Mouse (Mus musculus) forelimb bud, embryonic 11.5 days (tissue): ENCODE measurements at regions not wholly inside any gene's neighbourhood (a gene's known extent, or its start where the extent isn't known, plus 50 kb on each side); places are given as distances from the start of the nearest gene placed in this dataset.

Source experiments
- DNase-seq: peaks from one replicate; pipeline ENCODE4 v3.0.0-alpha.2; 2012; ENCODE audit warnings: low read depth, low spot score

DNA sequence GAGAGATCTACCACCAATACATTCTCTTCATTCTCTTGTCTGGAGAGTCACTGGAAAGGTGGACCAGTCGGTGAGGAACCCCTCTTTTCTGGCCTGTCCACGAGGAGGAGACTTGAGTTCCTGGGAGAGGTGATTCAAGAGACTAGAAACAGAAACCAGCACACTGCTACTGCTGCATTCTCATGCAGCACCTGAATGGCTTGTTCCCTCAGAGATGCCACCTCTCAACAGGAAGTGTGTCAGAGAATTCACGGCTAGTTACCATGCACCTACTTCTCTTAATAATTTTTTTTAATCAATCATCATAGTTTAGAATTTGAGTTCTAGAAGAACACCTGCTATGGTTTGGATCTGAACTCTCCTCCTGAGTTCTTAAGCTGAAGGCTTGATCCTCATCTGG lies 52.0 kb upstream of the Dynlrb2 start:
- no peak for DNase-seq

DNA sequence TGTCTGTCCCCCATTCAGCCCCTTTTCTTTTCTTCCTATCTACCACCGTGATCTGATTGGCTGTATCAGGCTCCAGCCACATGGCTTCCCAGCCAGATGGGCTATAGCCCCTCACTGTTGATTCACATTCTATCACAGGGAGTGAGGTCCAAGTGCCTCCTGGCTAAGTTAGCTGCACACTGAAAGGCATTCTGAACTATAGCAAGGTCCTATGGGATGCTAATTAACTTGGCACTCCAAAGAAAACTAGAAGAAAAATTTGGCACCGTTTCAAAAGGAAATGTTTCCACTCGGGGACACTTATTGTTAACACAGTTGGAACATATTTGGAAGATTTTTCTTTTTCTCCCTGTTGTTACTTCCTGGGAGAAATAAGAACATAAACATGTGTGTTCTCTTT lies 53.4 kb upstream of the Dynlrb2 start:
- DNase-seq: no peak

DNA sequence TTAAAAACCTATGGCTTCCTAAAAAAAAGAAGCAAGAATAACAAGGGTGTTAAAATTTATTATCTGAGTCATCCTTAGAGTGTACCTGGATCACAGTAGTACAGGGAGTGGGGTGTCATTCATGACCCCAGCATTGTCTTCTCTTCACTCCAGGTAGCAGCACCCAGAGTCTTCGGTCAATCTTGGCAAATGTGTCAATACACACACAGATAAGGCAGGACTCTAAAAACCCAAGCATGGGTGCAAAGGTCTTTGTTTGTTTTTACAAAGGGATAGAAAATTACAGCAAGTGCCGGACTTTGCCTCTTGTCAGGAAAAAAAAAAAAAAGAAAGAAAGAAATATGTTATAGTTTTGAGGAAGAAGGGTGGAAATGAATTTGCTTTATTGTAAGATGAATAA lies 57.3 kb upstream of the Dynlrb2 start:
- DNase-seq: no peak

DNA sequence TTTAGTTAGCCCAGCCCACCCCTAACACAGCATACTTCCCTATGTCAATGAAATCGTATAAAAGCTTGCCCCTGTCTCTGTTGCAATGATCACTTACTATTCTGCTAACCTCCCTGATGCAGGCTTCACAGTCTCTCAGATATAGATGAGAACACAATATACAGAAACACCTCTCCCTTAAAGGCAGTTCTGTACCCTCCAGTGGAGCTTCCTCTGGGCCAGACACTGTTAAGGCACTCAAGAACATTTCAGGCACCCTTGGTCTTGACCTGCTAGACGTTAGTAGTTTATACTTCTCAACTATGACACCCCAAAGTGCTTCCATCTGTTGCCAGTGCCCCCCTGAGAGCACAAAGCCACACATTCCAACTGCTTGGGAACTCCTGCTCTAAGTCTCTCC lies 61.9 kb upstream of the Dynlrb2 start:
- DNase-seq: no peak

DNA sequence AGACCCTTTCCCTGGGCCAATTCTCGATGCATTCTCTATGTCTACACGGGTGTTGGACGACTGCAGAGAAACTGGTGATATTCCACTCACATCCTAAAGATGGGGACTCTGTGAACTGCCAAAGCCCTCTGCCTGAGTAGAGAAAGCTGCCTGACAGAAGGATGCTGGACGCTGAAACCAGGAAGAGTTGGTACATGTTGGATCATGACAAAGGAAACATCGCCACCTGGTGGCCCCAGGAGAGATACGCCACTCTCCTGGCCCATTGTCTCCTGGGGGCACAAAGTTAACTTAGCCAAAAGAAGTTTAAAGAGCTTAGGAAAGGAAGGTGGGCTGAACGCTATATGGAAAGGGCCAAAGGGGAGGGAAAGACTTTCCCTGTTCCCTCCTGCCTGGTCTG lies 65.9 kb upstream of the Dynlrb2 start:
- DNase-seq: peak; percentile 77

DNA sequence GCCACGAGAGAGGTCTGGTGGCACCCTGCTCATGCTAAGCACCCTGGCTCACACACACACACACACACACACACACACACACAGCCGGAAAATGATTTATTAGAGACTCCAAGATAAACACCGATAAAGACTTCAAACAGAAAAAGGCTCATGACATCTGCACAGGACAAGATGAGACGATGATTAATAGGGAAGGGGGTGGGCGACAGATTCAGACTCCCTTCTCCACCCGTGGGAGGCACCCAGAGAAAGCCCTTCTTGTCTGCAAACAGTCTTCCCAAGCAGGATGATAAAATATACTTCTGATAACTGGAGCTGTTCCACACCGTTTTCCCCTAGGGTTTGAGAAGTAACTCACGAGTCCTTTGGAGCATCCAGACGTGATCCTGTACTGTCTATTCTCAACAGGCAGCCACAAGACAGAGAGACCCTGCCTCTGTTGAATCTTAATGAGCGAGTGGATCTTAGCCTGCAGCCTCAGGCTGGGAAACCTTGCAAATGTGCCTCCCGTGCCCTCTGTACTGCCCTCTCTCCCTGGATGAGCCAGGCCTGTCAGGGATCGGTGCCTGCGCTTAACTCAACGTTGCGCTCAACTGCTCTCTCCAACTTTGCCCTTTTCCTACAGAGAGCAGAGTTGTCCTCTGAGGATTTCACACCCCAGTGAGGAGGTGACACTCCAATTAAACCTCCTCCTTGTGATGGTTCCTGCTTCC lies 69.3 kb upstream of the Dynlrb2 start:
- DNase-seq: no peak

DNA sequence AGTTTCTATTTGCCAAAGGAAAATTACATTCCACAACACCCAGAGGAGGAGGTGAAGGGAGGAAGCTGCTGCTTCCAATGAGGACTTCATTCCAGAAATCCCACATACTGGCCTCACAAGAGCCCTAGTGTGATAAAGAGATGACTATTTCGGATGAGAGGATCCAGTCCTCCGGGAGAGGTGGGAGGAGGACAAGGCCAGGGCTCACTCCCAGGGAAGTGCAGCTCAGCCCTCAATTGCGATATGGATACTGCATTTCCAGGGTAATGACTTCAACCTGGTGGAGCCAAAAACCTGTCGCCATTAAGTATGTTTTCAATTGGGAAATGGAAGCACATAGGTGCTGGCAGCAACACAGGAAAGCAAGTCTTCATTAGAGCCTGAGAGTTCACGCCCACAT lies 74.7 kb upstream of the Dynlrb2 start:
- no peak for DNase-seq

DNA sequence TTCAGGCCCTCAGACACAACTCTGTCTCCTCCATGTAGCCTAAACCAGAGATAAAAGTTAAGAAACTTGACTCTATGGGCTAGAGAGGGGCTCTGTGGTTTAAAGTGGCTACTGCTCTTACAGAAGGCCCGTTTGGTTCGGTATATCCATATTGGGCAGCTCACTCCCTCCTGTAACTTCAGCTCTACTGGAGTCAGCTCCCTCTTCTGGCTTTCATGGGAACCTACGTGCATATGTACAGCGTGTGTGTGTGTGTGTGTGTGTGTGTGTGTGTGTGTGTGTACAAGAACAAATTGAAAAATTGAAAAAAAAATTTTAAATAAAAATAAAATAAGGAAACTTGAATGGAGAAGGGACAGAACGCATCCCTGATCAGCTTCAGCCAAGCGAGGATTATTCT lies 75.1 kb upstream of the Dynlrb2 start:
- DNase-seq: no peak

DNA sequence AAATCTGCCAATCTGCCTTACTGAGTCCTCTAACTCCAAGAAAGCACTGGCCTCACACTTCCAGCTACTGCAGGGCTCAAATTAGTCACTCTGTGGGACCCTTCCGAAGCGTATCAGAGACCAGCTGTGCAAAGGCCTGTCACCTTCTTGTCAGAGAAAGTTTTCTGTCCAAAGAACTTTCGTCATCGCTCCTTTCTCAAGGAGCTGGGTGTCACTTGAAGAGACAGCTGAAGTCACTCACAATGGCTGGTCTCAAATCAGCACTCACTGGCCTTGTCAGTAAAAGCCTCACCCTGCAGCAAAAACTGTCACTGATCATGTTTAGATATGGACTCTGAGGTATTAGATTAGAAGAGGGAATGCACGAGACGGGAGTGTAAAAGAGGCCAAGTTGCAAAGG lies 81.9 kb upstream of the Dynlrb2 start:
- no peak for DNase-seq

DNA sequence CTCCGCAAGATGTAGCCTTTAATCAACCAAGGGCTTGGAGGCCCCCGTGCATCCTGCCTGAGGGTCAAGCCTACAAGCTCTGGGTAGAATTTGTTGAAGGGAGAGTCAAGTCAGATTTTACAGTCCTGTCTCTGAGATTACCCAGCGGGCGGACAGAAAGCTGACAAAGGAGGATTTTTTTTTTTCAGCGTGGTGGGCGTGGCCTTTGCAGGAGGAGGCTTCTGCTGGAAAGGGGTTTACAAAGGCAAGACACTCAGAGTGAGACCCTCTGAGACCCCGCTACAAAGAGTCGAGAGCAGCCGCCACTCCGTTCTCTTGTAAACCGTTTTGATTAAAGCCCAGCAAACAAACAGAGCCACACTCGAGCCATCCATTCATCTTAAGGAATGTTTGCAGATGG lies 92.1 kb upstream of the Dynlrb2 start:
- no peak for DNase-seq

DNA sequence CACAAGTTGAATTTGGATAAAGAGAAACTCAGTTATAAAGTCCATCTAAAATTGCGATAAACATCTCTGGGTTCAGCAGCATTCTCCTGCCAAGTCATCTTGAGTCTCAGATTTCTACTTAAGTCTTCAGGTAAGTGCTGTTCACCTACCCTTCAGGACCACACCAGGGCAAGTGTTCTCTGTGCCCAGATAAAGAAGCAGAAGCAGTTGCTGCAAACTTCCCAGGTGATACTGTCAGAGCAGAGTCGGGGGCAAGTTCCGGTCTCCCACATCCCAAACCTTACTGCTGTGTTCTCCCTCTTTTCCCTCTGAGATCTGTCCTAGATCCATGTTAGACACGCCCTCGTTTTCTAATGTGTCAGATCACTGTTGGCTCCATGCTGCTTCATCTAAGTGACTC lies 94.7 kb upstream of the Dynlrb2 start:
- DNase-seq: no peak

DNA sequence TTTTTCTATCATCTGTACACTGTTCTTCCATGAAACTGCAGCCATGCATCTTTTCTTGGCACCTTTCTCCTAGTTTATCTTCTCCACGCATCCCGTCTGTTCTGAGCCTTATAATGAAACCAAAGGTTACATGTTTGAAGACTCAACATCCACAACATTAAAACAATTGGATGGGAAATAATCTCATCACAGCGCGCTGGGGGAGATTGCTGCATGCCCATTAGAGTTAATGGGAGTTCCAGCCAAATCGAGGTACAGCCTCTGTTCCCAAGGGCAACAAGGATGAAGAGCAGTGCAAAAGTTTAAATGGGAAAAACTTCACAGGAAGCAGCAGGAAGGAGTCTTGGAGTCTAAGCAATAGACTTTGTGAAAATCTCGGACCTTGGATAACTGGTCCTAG lies 95.8 kb upstream of the Dynlrb2 start:
- no peak for DNase-seq

DNA sequence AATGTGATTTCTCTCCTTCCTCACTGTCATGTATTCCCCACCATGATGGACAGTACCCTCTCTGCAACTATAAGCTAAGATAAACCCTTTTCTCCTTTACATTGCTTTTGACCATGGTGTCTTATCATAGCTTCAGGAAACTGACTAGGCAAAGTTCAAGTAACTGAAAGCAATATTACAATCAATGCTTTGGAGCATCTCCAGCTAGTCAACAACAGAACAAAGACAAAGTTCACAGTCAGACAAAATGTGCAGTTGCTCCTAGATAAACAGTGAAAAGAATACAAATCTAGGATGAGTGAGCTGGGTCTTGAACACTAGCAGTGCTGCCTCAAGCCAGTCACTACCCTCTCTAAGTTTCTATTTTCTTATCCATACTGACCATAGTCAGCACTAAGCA lies 100.2 kb upstream of the Dynlrb2 start:
- DNase-seq: no peak

DNA sequence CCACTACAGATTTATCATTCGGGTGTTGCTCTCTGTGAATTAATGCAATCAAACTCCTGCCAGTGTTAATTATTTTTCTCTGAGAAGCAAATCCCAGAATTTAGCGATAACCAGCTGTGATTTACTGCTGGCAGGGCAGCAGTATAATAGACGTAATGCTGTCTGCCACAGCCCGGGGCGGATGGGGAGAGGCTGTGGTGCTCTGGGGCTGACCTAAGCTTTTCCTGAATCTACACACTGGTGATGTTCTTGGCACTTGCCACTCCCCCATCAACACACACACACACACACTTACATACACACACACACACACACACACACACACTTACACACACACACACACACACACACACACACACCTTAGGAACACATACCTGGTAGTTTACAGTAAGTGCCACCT lies 101.4 kb upstream of the Dynlrb2 start:
- DNase-seq: no peak

DNA sequence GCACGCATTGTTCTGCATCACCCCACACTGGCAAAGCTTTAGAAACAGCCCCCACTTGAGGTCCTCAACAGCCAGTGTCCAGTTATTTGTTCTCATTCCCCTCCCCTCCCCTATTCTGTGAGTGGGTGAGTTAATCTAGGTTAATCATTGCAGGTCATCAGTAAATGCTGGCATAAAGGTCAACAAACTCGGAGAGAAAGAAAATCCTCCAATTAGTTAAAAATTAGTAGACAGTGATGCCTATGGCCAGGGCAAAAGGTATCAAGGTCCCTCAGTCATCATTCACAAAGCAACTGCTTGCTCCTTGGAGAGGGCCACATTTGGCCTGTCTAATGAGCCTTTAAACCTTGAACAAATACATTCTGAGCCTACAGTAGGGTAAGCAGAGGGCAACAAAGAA lies 105.3 kb upstream of the Dynlrb2 start:
- no peak for DNase-seq

DNA sequence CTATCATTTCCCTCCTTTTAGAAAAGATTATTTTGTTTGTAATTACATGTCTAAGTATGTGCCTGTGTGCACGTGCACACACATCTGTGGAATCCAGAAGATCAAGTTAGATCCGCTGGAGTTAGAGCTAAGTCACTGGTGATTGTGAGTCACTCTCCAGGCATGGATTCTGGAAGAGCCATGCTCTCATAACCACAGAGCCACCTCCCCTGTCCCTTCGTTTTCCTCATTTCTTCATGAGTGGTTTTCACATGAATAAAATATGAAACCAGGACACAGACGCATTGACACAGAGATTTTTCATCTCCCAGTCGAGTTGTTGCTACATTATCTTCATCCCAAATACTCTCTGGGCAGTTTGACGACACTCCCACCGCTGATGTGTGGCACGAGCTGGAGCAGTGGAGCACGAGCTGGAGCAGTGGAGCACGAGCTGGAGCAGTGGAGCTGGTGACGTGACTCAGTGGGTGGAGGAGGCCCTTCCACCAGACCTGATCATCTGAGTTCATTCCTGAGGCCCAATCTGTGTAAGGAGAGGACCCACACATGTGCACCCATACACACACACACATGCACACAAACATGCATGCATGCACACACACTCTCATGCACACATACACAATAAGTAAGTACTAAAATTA lies 106.1 kb upstream of the Dynlrb2 start:
- DNase-seq: no peak

DNA sequence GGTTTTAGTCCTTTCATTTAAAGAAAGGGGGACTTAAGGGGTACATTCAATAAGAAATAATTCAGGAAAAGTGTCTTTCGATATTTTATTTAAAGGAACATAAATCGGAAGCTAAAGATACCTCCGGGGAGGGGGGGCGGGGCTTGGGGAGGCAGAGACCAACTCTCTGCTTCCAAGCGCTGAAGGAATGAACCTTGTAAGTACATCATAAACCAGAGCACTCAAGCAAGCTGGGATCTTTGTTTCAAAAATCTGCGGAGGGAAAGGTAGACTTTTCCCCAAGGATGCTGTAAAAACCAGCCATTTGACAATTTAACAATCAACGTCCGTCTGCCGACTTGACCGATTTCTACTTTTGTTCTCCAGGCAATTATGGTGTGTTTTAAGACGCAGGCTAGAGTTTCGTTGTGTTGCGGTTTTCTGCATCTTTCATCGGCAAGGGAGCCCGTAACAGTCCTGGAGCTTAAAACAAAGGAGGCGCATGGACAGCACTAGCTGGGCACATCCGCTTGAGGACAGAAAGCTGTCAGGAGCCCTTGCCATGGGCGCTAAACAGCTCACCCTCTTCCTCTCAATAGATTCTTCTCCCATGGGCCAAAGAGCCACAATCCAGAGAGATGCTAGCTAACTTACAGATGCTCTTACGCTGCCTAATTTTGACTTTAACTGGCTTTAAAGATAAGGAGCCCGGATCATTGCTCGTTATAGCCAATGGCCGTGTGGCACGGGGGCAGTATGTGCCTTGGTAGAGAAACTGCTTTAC lies 119.4 kb upstream of the Dynlrb2 start:
- peak; percentile 8 for DNase-seq

DNA sequence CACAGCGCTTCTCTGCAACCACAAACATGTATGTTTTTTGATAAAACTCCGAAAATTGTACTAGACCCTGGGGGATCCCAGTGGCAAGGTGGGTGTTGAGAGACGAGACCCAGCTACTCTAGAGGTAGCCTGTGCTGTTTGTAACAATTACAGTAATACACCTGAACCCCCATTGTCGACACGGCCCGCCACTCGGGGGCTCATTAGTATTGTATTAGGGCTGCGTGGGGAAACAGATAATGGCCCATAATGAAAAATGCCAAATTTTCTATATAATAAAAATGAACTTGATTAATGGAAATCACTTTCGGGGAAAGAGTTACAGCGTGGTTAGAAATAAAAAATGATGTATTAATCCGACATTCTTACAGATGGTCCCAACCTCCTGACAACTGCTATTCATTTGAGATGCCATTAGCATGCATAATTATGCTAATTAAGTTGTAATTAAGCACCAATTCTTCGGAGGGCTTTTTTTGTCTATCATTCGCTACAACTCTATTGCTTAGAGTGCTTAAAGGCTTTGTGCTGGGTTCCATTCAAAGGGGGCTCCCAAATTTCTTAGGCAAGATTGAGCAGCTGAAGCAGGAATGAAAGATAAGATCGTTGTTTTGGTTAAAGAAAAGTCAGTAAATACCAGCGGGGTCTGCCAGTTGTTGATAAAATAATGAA lies 120.2 kb upstream of the Dynlrb2 start:
- DNase-seq: peak; percentile 8

DNA sequence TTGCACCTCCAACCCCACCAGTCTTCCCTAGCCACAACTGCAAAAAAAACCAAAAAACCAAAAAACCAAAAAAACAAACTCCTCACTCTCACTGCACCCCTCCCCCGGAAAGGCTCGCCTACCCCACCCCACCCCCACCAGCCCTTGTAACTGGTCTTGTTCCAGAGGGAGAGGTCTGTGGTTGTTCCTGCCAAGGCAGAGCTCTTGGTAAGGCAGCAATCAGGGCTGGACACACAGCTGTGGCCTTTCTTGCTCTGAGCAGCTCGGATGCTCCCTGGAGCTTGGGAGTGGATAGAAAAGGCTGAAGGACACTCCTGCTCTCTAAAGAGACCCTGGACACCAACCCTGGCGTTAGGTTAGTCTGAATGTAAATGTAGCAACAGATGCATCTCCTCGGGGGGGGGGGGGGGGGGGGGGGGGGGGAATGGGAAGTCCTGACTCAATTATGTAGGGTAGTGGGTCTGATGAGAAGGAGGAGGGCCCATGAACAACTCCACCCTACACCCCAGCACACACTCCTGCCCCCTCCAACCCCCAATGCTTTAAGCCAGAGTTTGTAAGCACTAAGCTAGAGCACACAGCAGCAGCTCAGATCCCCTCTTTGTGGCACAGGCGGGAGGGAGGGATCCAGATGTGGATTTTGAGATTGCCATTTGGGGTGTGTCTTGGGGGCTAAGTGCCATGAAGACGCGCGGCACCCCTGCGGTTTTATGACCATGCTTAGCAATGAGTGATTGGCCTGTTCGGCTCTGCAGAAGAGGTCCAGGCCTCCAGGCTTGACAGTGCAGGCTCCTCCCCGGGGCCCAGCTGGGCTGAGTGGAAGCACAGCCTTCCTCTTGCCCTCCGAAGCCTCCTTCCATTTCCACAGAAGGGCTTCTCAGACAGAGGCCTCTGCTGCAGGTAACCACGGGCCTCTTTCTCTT lies 121.0 kb upstream of the Dynlrb2 start:
- peak; percentile 48 for DNase-seq

DNA sequence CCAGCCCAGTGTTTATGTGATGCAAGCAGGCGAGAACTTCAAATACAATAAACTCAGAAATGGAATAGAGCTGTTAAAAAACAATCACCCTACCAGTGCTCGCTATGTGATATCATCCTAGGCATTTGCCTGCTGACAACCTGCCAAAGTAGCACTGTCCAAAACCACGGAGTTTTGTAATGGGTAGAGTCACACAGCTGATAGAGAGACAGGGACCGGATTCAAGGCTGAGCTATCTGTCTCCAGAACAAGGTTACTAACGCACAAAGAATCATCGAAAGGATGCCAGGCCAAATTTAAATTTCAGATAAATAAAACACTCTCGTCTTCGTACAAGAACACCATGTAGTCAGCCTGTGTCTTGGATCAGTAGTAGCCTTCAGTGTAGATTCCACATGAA lies 121.7 kb upstream of the Dynlrb2 start:
- no peak for DNase-seq

DNA sequence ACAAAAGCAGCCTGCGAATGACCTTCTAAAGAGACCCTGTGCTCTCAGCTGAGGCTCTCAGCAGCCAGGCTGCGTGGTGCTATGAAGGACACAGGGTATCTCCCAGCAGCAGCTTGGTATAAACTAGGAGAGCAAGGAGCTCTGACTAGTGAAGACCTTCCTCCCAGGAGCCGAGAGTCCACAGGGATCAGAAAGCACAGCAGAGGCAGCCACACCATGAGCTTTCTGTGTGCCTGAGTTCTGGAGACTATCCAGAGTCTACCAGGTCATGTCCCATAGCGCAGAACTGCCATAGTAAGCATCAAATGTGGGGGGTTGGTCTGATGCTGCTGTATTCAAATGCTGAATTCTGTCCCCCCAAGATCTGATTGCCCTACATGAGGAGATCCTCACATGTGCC lies 124.2 kb upstream of the Dynlrb2 start:
- DNase-seq: no peak
